19 mouse cellular contexts compared by ENCODE assay signal in the genomic region with DNA sequence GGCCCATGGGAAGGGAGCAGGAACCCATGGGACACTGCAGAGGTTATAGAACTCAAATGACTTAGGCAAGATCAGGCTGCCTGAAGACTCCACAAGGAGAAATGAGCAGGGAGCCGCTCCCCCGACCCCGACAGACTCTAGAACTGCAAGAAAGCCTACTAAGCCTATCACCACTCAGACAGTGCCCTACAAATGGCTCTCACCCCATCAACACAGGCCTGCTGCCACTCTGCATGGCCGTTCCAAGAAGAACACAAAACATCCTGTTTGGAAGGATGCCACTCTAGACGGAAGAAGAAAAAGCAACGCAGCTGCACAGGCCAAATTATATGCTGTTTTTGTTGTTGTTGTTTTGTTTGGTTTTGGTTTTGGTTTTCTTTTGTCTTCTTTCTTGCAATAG.
"Had no signal": no experiment of that assay in that cellular context is flagged by ENCODE, and none has a peak within 500 bp of the region (broad histone marks: within the 10 kb centered on the region; RNA-seq: fewer than 3 reads in every experiment).

No protein-coding gene starts in this region.

- H3K27ac ChIP-seq: midbrain, embryonic 10.5 days; midbrain, embryonic 12.5 days; neural tube, embryonic 13.5 days; neural tube, embryonic 15.5 days had no signal

- H3K4me3 ChIP-seq: midbrain, embryonic 10.5 days; midbrain, embryonic 12.5 days; myocyte; neural tube, embryonic 13.5 days; neural tube, embryonic 15.5 days had no signal

- H3K36me3 ChIP-seq: midbrain, embryonic 10.5 days; midbrain, embryonic 12.5 days; neural tube, embryonic 13.5 days; neural tube, embryonic 15.5 days had no signal

- H3K4me2 ChIP-seq: lung, embryonic 14.5 days; midbrain, embryonic 12.5 days; neural tube, embryonic 13.5 days; neural tube, embryonic 15.5 days had no signal

- H3K4me1 ChIP-seq: midbrain, embryonic 12.5 days; neural tube, embryonic 15.5 days had no signal

- H3K27me3 ChIP-seq: midbrain, embryonic 12.5 days; neural tube, embryonic 13.5 days; neural tube, embryonic 15.5 days had no signal

- H3K9me3 ChIP-seq: midbrain, embryonic 10.5 days; midbrain, embryonic 12.5 days; neural tube, embryonic 13.5 days; neural tube, embryonic 15.5 days had no signal

- DNase-seq: lung, adult 18-20 months; lung, embryonic 14.5 days; lung, postnatal 14 days; lung, postnatal 36 days; midbrain, embryonic 14.5 days; retina, postnatal 1 day; right cerebral cortex, adult 18-20 months; right cerebral cortex, postnatal 25 days; right cerebral cortex, postnatal 4 days; spleen, adult 18-20 months; thymus, adult 18-20 months; thymus, postnatal 14 days; thymus, postnatal 36 days had no signal

- ATAC-seq: midbrain, embryonic 16.5 days had no signal

- H3K9ac ChIP-seq: lung, embryonic 14.5 days; midbrain, embryonic 12.5 days; neural tube, embryonic 13.5 days; neural tube, embryonic 15.5 days had no signal
